Mouse (Mus musculus): ENCODE measurements at regions not wholly inside any gene's neighbourhood (a gene's known extent, or its start where the extent isn't known, plus 50 kb on each side); places are given as distances from the start of the nearest gene placed in this dataset.
A peak's percentile ranks its signal among the peaks of the same experiment; 100 is the strongest.

- no peak for DNase-seq (ENCODE audit: low spot score in 2 of 2)
These were observed 580.7 kb downstream of the Gm9195 start for GRCm38 (mm10) chr14:71910936-71911335.

GRCm38 (mm10) chr14:71895468-71895867 lies 596.2 kb downstream of the Gm9195 start:
- DNase-seq (ENCODE audit: low spot score in 2 of 2), result no peak

- peak in 1 of 2 experiments; percentile 31 for DNase-seq (ENCODE audit: low spot score in 2 of 2)
These were observed 596.8 kb downstream of the Gm9195 start for GRCm38 (mm10) chr14:71894811-71895210.

- no peak for DNase-seq (ENCODE audit: low spot score in 2 of 2)
These were observed 598.3 kb downstream of the Gm9195 start for GRCm38 (mm10) chr14:71893361-71893760.

- DNase-seq (ENCODE audit: low spot score in 2 of 2), result no peak
These were observed 600.0 kb downstream of the Gm9195 start for GRCm38 (mm10) chr14:71891667-71892066.

- no peak for DNase-seq (ENCODE audit: low spot score in 2 of 2)
These were observed 608.8 kb downstream of the Gm9195 start for GRCm38 (mm10) chr14:71882871-71883270.

- DNase-seq (ENCODE audit: low spot score in 2 of 2), result no peak
These were observed 646.1 kb downstream of the Gm9195 start for GRCm38 (mm10) chr14:71845546-71845945.

GRCm38 (mm10) chr14:71808863-71809487 lies 682.7 kb downstream of the Gm9195 start:
- no peak for DNase-seq (ENCODE audit: low spot score in 2 of 2)

- DNase-seq (ENCODE audit: low spot score in 2 of 2), result no peak
These were observed 686.0 kb downstream of the Gm9195 start for GRCm38 (mm10) chr14:71805624-71806023.

- no peak for DNase-seq (ENCODE audit: low spot score in 2 of 2)
These were observed 691.8 kb downstream of the Gm9195 start for GRCm38 (mm10) chr14:71799861-71800260.

- DNase-seq (ENCODE audit: low spot score in 2 of 2), result no peak
These were observed 695.9 kb downstream of the Gm9195 start for GRCm38 (mm10) chr14:71795713-71796112.

GRCm38 (mm10) chr14:71776990-71777525 lies 714.6 kb downstream of the Gm9195 start:
- no peak for DNase-seq (ENCODE audit: low spot score in 2 of 2)

GRCm38 (mm10) chr14:71766856-71767255 lies 724.8 kb downstream of the Gm9195 start:
- no peak for DNase-seq (ENCODE audit: low spot score in 2 of 2)

GRCm38 (mm10) chr14:71728542-71728941 lies 763.1 kb downstream of the Gm9195 start:
- DNase-seq (ENCODE audit: low spot score in 2 of 2), result peak; percentile 23 to 93

- DNase-seq (ENCODE audit: low spot score in 2 of 2), result no peak
These were observed 768.1 kb downstream of the Gm9195 start for GRCm38 (mm10) chr14:71723526-71723925.

- DNase-seq (ENCODE audit: low spot score in 2 of 2), result no peak
These were observed 781.9 kb downstream of the Gm9195 start for GRCm38 (mm10) chr14:71709528-71710289.

- no peak for DNase-seq (ENCODE audit: low spot score in 2 of 2)
These were observed 798.7 kb downstream of the Gm9195 start for GRCm38 (mm10) chr14:71692752-71693437.

GRCm38 (mm10) chr14:71674564-71674963 lies 817.1 kb downstream of the Gm9195 start:
- DNase-seq (ENCODE audit: low spot score in 2 of 2), result no peak

GRCm38 (mm10) chr14:71673837-71674236 lies 817.8 kb downstream of the Gm9195 start:
- DNase-seq (ENCODE audit: low spot score in 2 of 2), result peak in 1 of 2 experiments; percentile 12

GRCm38 (mm10) chr14:71672481-71672880 lies 819.2 kb downstream of the Gm9195 start:
- no peak for DNase-seq (ENCODE audit: low spot score in 2 of 2)

- DNase-seq (ENCODE audit: low spot score in 2 of 2), result no peak
These were observed 819.6 kb downstream of the Gm9195 start for GRCm38 (mm10) chr14:71671994-71672393.

GRCm38 (mm10) chr14:71670435-71670834 lies 821.2 kb downstream of the Gm9195 start:
- peak; percentile 12 to 18 for DNase-seq (ENCODE audit: low spot score in 2 of 2)

Data from left cerebral cortex, adult 8-10 months (tissue).